Mouse (Mus musculus) forebrain, postnatal 0 days (tissue): Measurements from ENCODE around the gene Ruvbl2. TPM values are rescaled to one million over a fixed set of nuclear protein-coding genes. Genes with fewer than 3 reads are reported as not detected.

ENCODE experiments used
- ATAC-seq: fragments of 200-750 bp; cut with Nextera tagmentation; 2 replicates; pipeline ENCODE4 v1.8.0; 2017; ENCODE audit warnings: mild to moderate bottlenecking, moderate library complexity
- DNase-seq: peaks from one replicate; pipeline ENCODE4 v3.0.0-alpha.2; 2015
- H3K27ac ChIP-seq: fragments of 300-500 bp; sonication (generic); 2 replicates; pipeline ENCODE4 v1.5.1; 2014; ENCODE audit warnings: low read depth, mild to moderate bottlenecking, antibody characterized with exemption, low read length, moderate library complexity, mixed read lengths
- H3K27me3 ChIP-seq: fragments of 300-500 bp; sonication (generic); 2 replicates; pipeline ENCODE4 v1.6.1; 2014; ENCODE audit warnings: mild to moderate bottlenecking, low read length, mixed read lengths; ENCODE audit not compliant: insufficient read depth
- H3K36me3 ChIP-seq: fragments of 300-500 bp; sonication (generic); 2 replicates; pipeline ENCODE4 v1.6.1; 2014; ENCODE audit warnings: mild to moderate bottlenecking, moderate library complexity; ENCODE audit not compliant: insufficient read depth
- H3K4me1 ChIP-seq: fragments of 300-500 bp; sonication (generic); 2 replicates; pipeline ENCODE4 v1.6.1; 2014; ENCODE audit warnings: antibody characterized with exemption; ENCODE audit not compliant: insufficient read depth
- H3K4me2 ChIP-seq: fragments of 300-500 bp; sonication (generic); 2 replicates; pipeline ENCODE4 v1.6.1; 2014; ENCODE audit warnings: low read depth, mild to moderate bottlenecking, moderate library complexity
- H3K4me3 ChIP-seq: fragments of 300-500 bp; sonication (generic); 2 replicates; pipeline ENCODE4 v1.5.1; 2014; ENCODE audit warnings: low read depth, low read length, mixed read lengths
- H3K9ac ChIP-seq: fragments of 300-500 bp; sonication (generic); 2 replicates; pipeline ENCODE4 v1.6.1; 2014; ENCODE audit warnings: mild to moderate bottlenecking
- H3K9me3 ChIP-seq: fragments of 300-500 bp; sonication (generic); 2 replicates; pipeline ENCODE4 v1.6.1; 2016; ENCODE audit warnings: low read length
- CTCF ChIP-seq: sonication (generic); IDR thresholded peaks from 2 replicates; pipeline ENCODE4 v1.5.1; 2016; ENCODE audit warnings: antibody characterized with exemption, control low read depth, low read depth
- WGBS: fragments of 180-500 bp; shearing (Covaris S2); extraction: QIAGEN DNeasy Blood & Tissue Kit; methylation state at CpG from one replicate; pipeline ENCODE4 v1.1.7; 2014; 5-methylcytosine and 5-hydroxymethylcytosine counted together
- polyA plus RNA-seq: library from polyadenylated mRNA; unstranded; fragments of >200 nt; fragmentation: Nextera tagmentation; extraction: Ambion mirVana; gene quantifications from 2 replicates; pipeline ENCODE4 v1.2.1, GENCODE M21; 2015
- total RNA-seq: library from RNA; depleted of rRNA; stranded (reverse); fragments of >200 nt; gene quantifications from 2 replicates; pipeline ENCODE4 v1.2.3, GENCODE M21; 2014

Gene Ruvbl2
- total and polyA plus RNA-seq, 2 experiments from 2014 or later = 98.3 to 149 TPM

DNA sequence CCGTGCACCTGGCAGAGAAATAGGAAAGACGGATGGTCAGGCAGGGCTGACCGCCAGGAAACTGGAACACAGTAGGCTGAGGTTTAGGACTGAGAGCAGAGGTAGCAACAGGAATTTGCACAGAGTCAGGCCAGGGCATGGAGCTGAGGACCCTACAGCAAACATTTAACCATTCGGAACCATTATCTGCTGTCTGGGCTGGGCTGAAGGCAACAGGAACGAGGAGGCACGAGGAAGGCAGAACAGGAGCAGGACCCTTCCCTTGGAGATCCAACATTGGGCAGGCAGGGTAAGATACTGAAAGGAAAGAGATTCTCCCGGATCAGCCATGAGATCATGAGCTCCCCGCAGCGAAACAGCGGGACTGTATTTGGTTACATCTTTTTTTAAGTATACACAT, 30.1 kb downstream of the Ruvbl2 start:
- Histone ChIP-seq H3K27me3 (peaks cover 66% of the 10 kb centered on the region), H3K4me2 (no peak overlapping the region), H3K4me3 (no peak overlapping the region), H3K9ac (no peak overlapping the region), H3K36me3 (no peaks in the 10 kb centered on the region), H3K9me3 (no peaks in the 10 kb centered on the region), H3K27ac (no peak overlapping the region), H3K4me1 (no peaks in the 10 kb centered on the region)
- WGBS = 83% methylated on average over 10 of the region's 10 CpGs
- ATAC-seq (no peak), DNase-seq (no peak)
- no peak for TF ChIP-seq CTCF

- H3K4me3 ChIP-seq = peak overlapping the region; percentile 28
- 3% methylated on average over 114 of the region's 114 CpGs for WGBS
- H3K9me3 ChIP-seq = no peaks in the 10 kb centered on the region
- ATAC-seq = peak; percentile 25
- TF ChIP-seq CTCF = no peak
- H3K9ac ChIP-seq = peak overlapping the region; percentile 14; the same call in 1 of the 2 replicates
- no peaks in the 10 kb centered on the region for H3K4me1 ChIP-seq
- DNase-seq = no peak
- H3K4me2 ChIP-seq = peak overlapping the region; percentile 45
- H3K27ac ChIP-seq = no peak overlapping the region
- H3K36me3 ChIP-seq = no peaks in the 10 kb centered on the region
- H3K27me3 ChIP-seq = peaks cover 57% of the 10 kb centered on the region
These were observed 31.4 kb downstream of the Ruvbl2 start for GRCm38 (mm10) chr7:45406157-45407156.

DNA sequence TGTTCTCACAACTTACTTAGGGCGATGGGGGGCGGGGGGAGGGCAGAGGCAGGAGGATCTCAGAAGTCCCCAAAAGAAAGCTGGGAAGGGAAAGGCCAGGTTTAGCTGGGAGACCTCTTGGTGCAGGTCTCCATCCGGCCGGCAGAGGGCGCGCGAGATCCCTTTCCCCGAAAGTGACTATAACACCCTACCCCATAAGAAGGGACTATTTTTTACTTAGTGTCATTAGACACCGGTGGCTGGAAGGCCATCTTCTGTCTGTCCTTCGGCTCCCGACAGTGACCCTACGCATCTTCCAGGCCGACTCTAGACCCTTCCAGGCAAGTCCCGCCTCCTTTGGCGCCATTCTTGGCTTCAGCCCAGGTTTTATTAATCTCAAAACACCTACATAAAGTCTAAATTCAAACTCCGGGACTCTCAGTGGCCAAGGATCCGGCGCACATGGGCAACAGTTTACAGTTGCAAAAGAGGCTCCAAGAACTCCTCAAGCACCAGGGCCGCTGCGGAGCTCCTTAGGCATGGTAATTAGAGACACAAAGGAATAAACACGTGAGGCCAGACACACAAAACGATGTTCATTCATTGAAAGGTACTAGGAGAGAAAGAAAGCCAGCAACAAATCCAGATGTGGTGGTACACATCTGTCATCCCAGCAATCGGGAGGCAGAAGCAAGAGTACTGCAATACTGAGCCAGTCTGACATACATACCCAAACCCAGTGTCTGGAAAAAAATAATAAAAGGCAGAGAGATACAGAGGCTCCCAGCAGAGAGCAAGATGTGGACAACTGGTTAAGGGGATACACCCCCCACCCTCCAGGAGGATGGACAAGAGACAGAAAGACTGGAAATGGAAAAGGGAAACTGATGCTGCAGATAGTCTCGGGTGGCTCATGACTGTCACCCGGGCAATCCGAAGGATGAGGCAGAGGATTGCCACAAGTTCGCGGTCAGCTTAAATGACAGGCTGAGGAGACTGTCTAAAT, 32.5 kb downstream of the Ruvbl2 start, which contains the start of gene Kcna7:
Gene Kcna7, plus strand, starts transcription at position 563 of the 985 bp plus-strand sequence.
- H3K9me3 ChIP-seq = no peaks in the 10 kb centered on the region
- ATAC-seq = no peak
- DNase-seq = peak; percentile 54
- H3K27ac ChIP-seq = no peak within 1 kb of the TSS
- peak; percentile 81 for TF ChIP-seq CTCF
- H3K4me3 ChIP-seq = peak within 1 kb of the TSS; percentile 28
- 14% methylated on average over 28 of the region's 28 CpGs for WGBS
- peak within 1 kb of the TSS; percentile 45 for H3K4me2 ChIP-seq
- no peaks in the 10 kb centered on the region for H3K36me3 ChIP-seq
- no peaks in the 10 kb centered on the region for H3K4me1 ChIP-seq
- peaks cover 46% of the 10 kb centered on the region for H3K27me3 ChIP-seq
- H3K9ac ChIP-seq = 0 out of 2 replicates have a peak within 1 kb of the TSS, but pooled peaks have one; percentile 14

DNA sequence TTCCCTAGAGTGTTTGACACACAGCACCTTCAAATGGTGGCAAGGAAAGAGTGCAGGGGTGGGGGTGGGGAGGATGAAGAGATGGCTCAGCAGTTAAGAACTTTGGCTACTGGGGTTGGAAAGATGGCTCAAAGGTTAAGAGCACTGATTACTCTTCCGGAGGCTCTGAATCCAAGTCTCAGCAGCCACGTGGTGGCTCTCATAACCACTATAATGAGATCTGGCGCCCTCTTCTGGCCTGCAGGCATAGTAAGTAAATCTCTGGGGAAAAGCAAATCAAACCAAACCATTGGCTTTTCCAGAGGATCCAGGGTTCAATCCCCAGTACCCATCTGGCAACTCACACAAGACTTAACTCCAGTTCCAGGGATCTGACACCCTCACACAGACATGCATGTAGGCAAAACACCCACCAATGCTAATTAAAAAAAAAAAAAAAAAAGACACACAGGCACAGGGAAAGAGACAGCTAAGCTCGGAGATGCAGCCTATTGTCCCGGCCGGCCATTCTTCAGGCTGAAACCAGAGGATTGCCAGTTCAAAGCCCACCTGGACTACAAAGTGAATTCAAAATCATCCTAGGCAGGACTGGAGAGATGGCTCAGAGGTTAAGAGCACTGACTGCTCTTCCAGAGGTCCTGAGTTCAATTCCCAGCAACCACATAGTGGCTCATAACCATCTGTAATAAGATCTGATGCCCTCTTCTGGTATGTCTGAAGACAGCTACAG, 34.2 kb downstream of the Ruvbl2 start:
- TF ChIP-seq CTCF = peak; percentile 66
- Histone ChIP-seq H3K27ac (no peak overlapping the region), H3K36me3 (no peaks in the 10 kb centered on the region), H3K9ac (no peak overlapping the region), H3K4me3 (no peak overlapping the region), H3K27me3 (peaks cover 39% of the 10 kb centered on the region), H3K4me2 (no peak overlapping the region), H3K4me1 (no peaks in the 10 kb centered on the region), H3K9me3 (no peaks in the 10 kb centered on the region)
- ATAC-seq = no peak
- whole genome bisulfite sequencing = 45% methylated on average over 6 of the region's 6 CpGs
- DNase-seq = peak; percentile 66

- H3K36me3 ChIP-seq = no peaks in the 10 kb centered on the region
- 71% methylated on average over 10 of the region's 10 CpGs for WGBS
- H3K4me2 ChIP-seq = no peak overlapping the region
- H3K9me3 ChIP-seq = no peaks in the 10 kb centered on the region
- H3K27ac ChIP-seq = no peak overlapping the region
- no peaks in the 10 kb centered on the region for H3K4me1 ChIP-seq
- H3K27me3 ChIP-seq = peaks cover 18% of the 10 kb centered on the region
- H3K4me3 ChIP-seq = no peak overlapping the region
- TF ChIP-seq CTCF = no peak
- DNase-seq (no peak), ATAC-seq (no peak)
- no peak overlapping the region for H3K9ac ChIP-seq
These were observed 36.3 kb downstream of the Ruvbl2 start for GRCm38 (mm10) chr7:45401521-45402085.

- no peak for DNase-seq
- Histone ChIP-seq H3K4me2 (no peak overlapping the region), H3K4me1 (peaks cover 14% of the 10 kb centered on the region), H3K27ac (no peak overlapping the region), H3K4me3 (no peak overlapping the region), H3K9ac (no peak overlapping the region), H3K9me3 (no peaks in the 10 kb centered on the region), H3K27me3 (no peaks in the 10 kb centered on the region), H3K36me3 (peaks cover 7% of the 10 kb centered on the region)
- no peak for ATAC-seq
- WGBS = 72% methylated on average over 2 of the region's 2 CpGs
- TF ChIP-seq CTCF = no peak
These were observed 41.1 kb downstream of the Ruvbl2 start for GRCm38 (mm10) chr7:45396787-45397186.
